Mouse (Mus musculus) forebrain, postnatal 0 days (tissue): Measurements from ENCODE around the gene Ttc9c. TPM values are rescaled to one million over a fixed set of nuclear protein-coding genes. Genes with fewer than 3 reads are reported as not detected.

ENCODE experiments used
- ATAC-seq: fragments of 200-750 bp; cut with Nextera tagmentation; 2 replicates; pipeline ENCODE4 v1.8.0; 2017; ENCODE audit warnings: mild to moderate bottlenecking, moderate library complexity
- DNase-seq: peaks from one replicate; pipeline ENCODE4 v3.0.0-alpha.2; 2015
- H3K27ac ChIP-seq: fragments of 300-500 bp; sonication (generic); 2 replicates; pipeline ENCODE4 v1.5.1; 2014; ENCODE audit warnings: low read depth, mild to moderate bottlenecking, antibody characterized with exemption, low read length, moderate library complexity, mixed read lengths
- H3K27me3 ChIP-seq: fragments of 300-500 bp; sonication (generic); 2 replicates; pipeline ENCODE4 v1.6.1; 2014; ENCODE audit warnings: mild to moderate bottlenecking, low read length, mixed read lengths; ENCODE audit not compliant: insufficient read depth
- H3K36me3 ChIP-seq: fragments of 300-500 bp; sonication (generic); 2 replicates; pipeline ENCODE4 v1.6.1; 2014; ENCODE audit warnings: mild to moderate bottlenecking, moderate library complexity; ENCODE audit not compliant: insufficient read depth
- H3K4me1 ChIP-seq: fragments of 300-500 bp; sonication (generic); 2 replicates; pipeline ENCODE4 v1.6.1; 2014; ENCODE audit warnings: antibody characterized with exemption; ENCODE audit not compliant: insufficient read depth
- H3K4me2 ChIP-seq: fragments of 300-500 bp; sonication (generic); 2 replicates; pipeline ENCODE4 v1.6.1; 2014; ENCODE audit warnings: low read depth, mild to moderate bottlenecking, moderate library complexity
- H3K4me3 ChIP-seq: fragments of 300-500 bp; sonication (generic); 2 replicates; pipeline ENCODE4 v1.5.1; 2014; ENCODE audit warnings: low read depth, low read length, mixed read lengths
- H3K9ac ChIP-seq: fragments of 300-500 bp; sonication (generic); 2 replicates; pipeline ENCODE4 v1.6.1; 2014; ENCODE audit warnings: mild to moderate bottlenecking
- H3K9me3 ChIP-seq: fragments of 300-500 bp; sonication (generic); 2 replicates; pipeline ENCODE4 v1.6.1; 2016; ENCODE audit warnings: low read length
- CTCF ChIP-seq: sonication (generic); IDR thresholded peaks from 2 replicates; pipeline ENCODE4 v1.5.1; 2016; ENCODE audit warnings: antibody characterized with exemption, control low read depth, low read depth
- WGBS: fragments of 180-500 bp; shearing (Covaris S2); extraction: QIAGEN DNeasy Blood & Tissue Kit; methylation state at CpG from one replicate; pipeline ENCODE4 v1.1.7; 2014; 5-methylcytosine and 5-hydroxymethylcytosine counted together
- polyA plus RNA-seq: library from polyadenylated mRNA; unstranded; fragments of >200 nt; fragmentation: Nextera tagmentation; extraction: Ambion mirVana; gene quantifications from 2 replicates; pipeline ENCODE4 v1.2.1, GENCODE M21; 2015
- total RNA-seq: library from RNA; depleted of rRNA; stranded (reverse); fragments of >200 nt; gene quantifications from 2 replicates; pipeline ENCODE4 v1.2.3, GENCODE M21; 2014; rRNA removed

Ttc9c gene
- total and polyA plus RNA-seq, 2 experiments from 2014 or later = 44.4 to 71.9 TPM

- WGBS = 90% methylated on average over 2 of the region's 2 CpGs
- no peak for DNase-seq
- Histone ChIP-seq H3K9me3 (0 out of 2 replicates have a peak, but pooled peaks cover 5% of the 10 kb centered on the region), H3K27ac (no peak overlapping the region), H3K27me3 (no peaks in the 10 kb centered on the region), H3K4me1 (peaks cover 15% of the 10 kb centered on the region), H3K4me3 (no peak overlapping the region), H3K36me3 (peaks cover 38% of the 10 kb centered on the region), H3K9ac (no peak overlapping the region), H3K4me2 (no peak overlapping the region)
- peak; percentile 4; the same call in 1 of the 2 replicates for TF ChIP-seq CTCF
- ATAC-seq = no peak
Observed at GRCm38 (mm10) chr19:8760757-8761156, 58.4 kb downstream of the Ttc9c start.

Other genes with a start within 250 kb of the Ttc9c start
Only the 30 nearest of the 33 such genes appear.
- 17.0 and 17.5 TPM in 2 replicates for gene Chrm1, start 155.5 kb downstream of the Ttc9c start, total RNA-seq
- gene Chrm1, start 155.5 kb downstream of the Ttc9c start, polyA plus RNA-seq = 12.4 and 14.9 TPM in 2 replicates
- gene Slc3a2, start 96.0 kb downstream of the Ttc9c start, total RNA-seq = 107 and 116 TPM in 2 replicates
- 247 and 256 TPM in 2 replicates for gene Slc3a2, start 96.0 kb downstream of the Ttc9c start, polyA plus RNA-seq
- gene Wdr74, start 83.5 kb downstream of the Ttc9c start, total RNA-seq = 74.1 and 85.9 TPM in 2 replicates
- 98.7 and 113 TPM in 2 replicates for gene Wdr74, start 83.5 kb downstream of the Ttc9c start, polyA plus RNA-seq
- not detected in 2 replicates for gene 1700092M07Rik, start 78.6 kb downstream of the Ttc9c start, total RNA-seq
- gene 1700092M07Rik, start 78.6 kb downstream of the Ttc9c start, polyA plus RNA-seq = 0.65 and 0.67 TPM in 2 replicates
- 130 and 140 TPM in 2 replicates for gene Stx5a, start 77.9 kb downstream of the Ttc9c start, total RNA-seq
- gene Stx5a, start 77.9 kb downstream of the Ttc9c start, polyA plus RNA-seq = 86.4 and 97.6 TPM in 2 replicates
- 81.7 and 114 TPM in 2 replicates for gene Nxf1, start 62.3 kb downstream of the Ttc9c start, total RNA-seq
- gene Nxf1, start 62.3 kb downstream of the Ttc9c start, polyA plus RNA-seq = 97.1 and 97.9 TPM in 2 replicates
- gene Tmem223, start 48.3 kb downstream of the Ttc9c start, total RNA-seq = 236 and 241 TPM in 2 replicates
- 269 and 334 TPM in 2 replicates for gene Tmem223, start 48.3 kb downstream of the Ttc9c start, polyA plus RNA-seq
- 17.4 and 19.6 TPM in 2 replicates for gene Tmem179b, start 44.9 kb downstream of the Ttc9c start, total RNA-seq
- gene Tmem179b, start 44.9 kb downstream of the Ttc9c start, polyA plus RNA-seq = 22.4 and 22.6 TPM in 2 replicates
- gene Taf6l, start 32.9 kb downstream of the Ttc9c start, total RNA-seq = 27.2 and 31.7 TPM in 2 replicates
- gene Taf6l, start 32.9 kb downstream of the Ttc9c start, polyA plus RNA-seq = 25.1 and 25.2 TPM in 2 replicates
- gene Polr2g, start 20.8 kb downstream of the Ttc9c start, total RNA-seq = 89.3 and 99.3 TPM in 2 replicates
- 193 and 216 TPM in 2 replicates for gene Polr2g, start 20.8 kb downstream of the Ttc9c start, polyA plus RNA-seq
- 7.0 and 7.3 TPM in 2 replicates for gene Zbtb3, start 16.8 kb downstream of the Ttc9c start, total RNA-seq
- 4.3 and 5.0 TPM in 2 replicates for gene Zbtb3, start 16.8 kb downstream of the Ttc9c start, polyA plus RNA-seq
- 28.2 and 38.3 TPM in 2 replicates for gene Hnrnpul2, start 677 bp upstream of the Ttc9c start, total RNA-seq
- gene Hnrnpul2, start 677 bp upstream of the Ttc9c start, polyA plus RNA-seq = 3.9 and 5.3 TPM in 2 replicates
- gene AC129217.1, start 10.4 kb upstream of the Ttc9c start, total RNA-seq = not detected in 2 replicates
- gene AC129217.1, start 10.4 kb upstream of the Ttc9c start, polyA plus RNA-seq = not detected in 2 replicates
- 81.5 and 91.5 TPM in 2 replicates for gene Bscl2, start 18.1 kb upstream of the Ttc9c start, total RNA-seq
- 78.9 and 88.9 TPM in 2 replicates for gene Bscl2, start 18.1 kb upstream of the Ttc9c start, polyA plus RNA-seq
- gene Gng3, start 19.9 kb upstream of the Ttc9c start, total RNA-seq = 68.0 and 78.5 TPM in 2 replicates
- gene Gng3, start 19.9 kb upstream of the Ttc9c start, polyA plus RNA-seq = 594 and 622 TPM in 2 replicates
- gene Lrrn4cl, start 31.4 kb upstream of the Ttc9c start, total RNA-seq = 1.5 and 2.6 TPM in 2 replicates
- 0.58 and 0.88 TPM in 2 replicates for gene Lrrn4cl, start 31.4 kb upstream of the Ttc9c start, polyA plus RNA-seq
- gene Ubxn1, start 52.2 kb upstream of the Ttc9c start, total RNA-seq = 108 and 126 TPM in 2 replicates
- 168 and 185 TPM in 2 replicates for gene Ubxn1, start 52.2 kb upstream of the Ttc9c start, polyA plus RNA-seq
- 14.2 and 36.1 TPM in 2 replicates for gene Uqcc3, start 61.6 kb upstream of the Ttc9c start, total RNA-seq
- gene Uqcc3, start 61.6 kb upstream of the Ttc9c start, polyA plus RNA-seq = 59.1 TPM in 2 replicates
- 5.0 and 7.2 TPM in 2 replicates for gene Lbhd1, start 64.4 kb upstream of the Ttc9c start, total RNA-seq
- 30.3 and 36.5 TPM in 2 replicates for gene Lbhd1, start 64.4 kb upstream of the Ttc9c start, polyA plus RNA-seq
- not detected in 2 replicates for gene Gm49403, start 64.6 kb upstream of the Ttc9c start, total RNA-seq
- not detected in 2 replicates for gene Gm49403, start 64.6 kb upstream of the Ttc9c start, polyA plus RNA-seq
- gene 1810009A15Rik, start 69.5 kb upstream of the Ttc9c start, total RNA-seq = 26.0 and 37.5 TPM in 2 replicates
- gene 1810009A15Rik, start 69.5 kb upstream of the Ttc9c start, polyA plus RNA-seq = 31.9 and 45.7 TPM in 2 replicates
- gene Gm49416, start 69.6 kb upstream of the Ttc9c start, total RNA-seq = 0.95 TPM in 1 of 2 replicates, not detected in the other
- gene Gm49416, start 69.6 kb upstream of the Ttc9c start, polyA plus RNA-seq = 1.4 TPM in 1 of 2 replicates, not detected in the other
- gene Ints5, start 73.7 kb upstream of the Ttc9c start, total RNA-seq = 26.1 and 29.9 TPM in 2 replicates
- 23.6 and 26.8 TPM in 2 replicates for gene Ints5, start 73.7 kb upstream of the Ttc9c start, polyA plus RNA-seq
- gene Ganab, start 78.7 kb upstream of the Ttc9c start, total RNA-seq = 67.7 and 96.7 TPM in 2 replicates
- gene Ganab, start 78.7 kb upstream of the Ttc9c start, polyA plus RNA-seq = 47.0 and 54.0 TPM in 2 replicates
- 99.6 and 120 TPM in 2 replicates for gene B3gat3, start 101.0 kb upstream of the Ttc9c start, total RNA-seq
- 89.3 and 94.0 TPM in 2 replicates for gene B3gat3, start 101.0 kb upstream of the Ttc9c start, polyA plus RNA-seq
- gene Rom1, start 110.0 kb upstream of the Ttc9c start, total RNA-seq = 2.3 and 3.5 TPM in 2 replicates
- gene Rom1, start 110.0 kb upstream of the Ttc9c start, polyA plus RNA-seq = 2.4 and 3.3 TPM in 2 replicates
- 5.1 and 7.3 TPM in 2 replicates for gene Eml3, start 110.2 kb upstream of the Ttc9c start, total RNA-seq
- 7.5 and 8.1 TPM in 2 replicates for gene Eml3, start 110.2 kb upstream of the Ttc9c start, polyA plus RNA-seq
- 71.2 and 86.4 TPM in 2 replicates for gene Mta2, start 122.5 kb upstream of the Ttc9c start, total RNA-seq
- gene Mta2, start 122.5 kb upstream of the Ttc9c start, polyA plus RNA-seq = 87.8 and 91.3 TPM in 2 replicates
- 20.8 and 24.5 TPM in 2 replicates for gene Tut1, start 134.5 kb upstream of the Ttc9c start, total RNA-seq
- 14.8 and 17.6 TPM in 2 replicates for gene Tut1, start 134.5 kb upstream of the Ttc9c start, polyA plus RNA-seq
- gene Eef1g, start 147.7 kb upstream of the Ttc9c start, total RNA-seq = 524 and 615 TPM in 2 replicates
- 250 and 269 TPM in 2 replicates for gene Eef1g, start 147.7 kb upstream of the Ttc9c start, polyA plus RNA-seq